Mouse (Mus musculus): ENCODE results near the gene Fam167b.

- TF ChIP-seq CTCF (IDR thresholded peaks at IDR 0.05; ENCODE audit: insufficient read depth, low read length) (no peak), POLR2A (IDR thresholded peaks at IDR 0.05; ENCODE audit: borderline replicate concordance, extremely low read depth, low read depth, low read length) (no peak)
Measured at GRCm38 (mm10) chr4:129578466-129578865, at the start of gene Fam167b.

Measured in lung, adult 2 months (tissue).